Mouse (Mus musculus) T-helper 17 cell (primary cell): Measurements from ENCODE around the gene Dstn.

ENCODE experiments used
- in situ Hi-C, 2 experiments: fragments of 300-600 bp; cut with MboI, MseI; formaldehyde crosslinking; loops; 1 replicate in 1 of 2; 2 replicates in 1 of 2; pipeline ENCODE4 v1.15.1; 2025; ENCODE audit warnings: high pct_unique_total_duplicates in 2 of 2

The Dstn gene

GRCm38 (mm10) chr2:143951546-143952315 lies 36.6 kb downstream of the Dstn start:
- in situ Hi-C loops = no loop called here

- in situ Hi-C loops = no loop called here
Observed at GRCm38 (mm10) chr2:143953944-143954343, 38.8 kb downstream of the Dstn start.

GRCm38 (mm10) chr2:143955004-143955403 lies 39.9 kb downstream of the Dstn start:
- in situ Hi-C loops = no loop called here

DNA sequence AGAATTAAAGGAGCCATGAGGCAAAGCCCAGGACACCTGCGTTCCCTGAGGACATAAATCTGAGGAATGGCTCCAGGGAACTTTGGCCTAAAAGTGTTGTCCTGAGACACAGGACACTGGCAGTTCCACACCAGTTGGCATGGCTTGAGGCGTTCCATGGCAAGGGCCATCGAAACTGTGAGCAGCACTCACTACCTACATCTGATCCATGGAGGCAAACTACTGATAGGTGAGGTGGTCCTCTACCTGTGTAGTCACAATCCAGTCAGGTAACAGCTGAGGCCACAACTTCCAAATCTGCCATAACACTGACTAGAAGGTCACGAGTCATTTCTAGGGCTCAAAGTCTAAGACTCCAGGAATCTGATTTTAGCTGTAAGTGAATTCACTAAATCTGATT lies 40.6 kb downstream of the Dstn start:
- in situ Hi-C loops = no loop called here

DNA sequence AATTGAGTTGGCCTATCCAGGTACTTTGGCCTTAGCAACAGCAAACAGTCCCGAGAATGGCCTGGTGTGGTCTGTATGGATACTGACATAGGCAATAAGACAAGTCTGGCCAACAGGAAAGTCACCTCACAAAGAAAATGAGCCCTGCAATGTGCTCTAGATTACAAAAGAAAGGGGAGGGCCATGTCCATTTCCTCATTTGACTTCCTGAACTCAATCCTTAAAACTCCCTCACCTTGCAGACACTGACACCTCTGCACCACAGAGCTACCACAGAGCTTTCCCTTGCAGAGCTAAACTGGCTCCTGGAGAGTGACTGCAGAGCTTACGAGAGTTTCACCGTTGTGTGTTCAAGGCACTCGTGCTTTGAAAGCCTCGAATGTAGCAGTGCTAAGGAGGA lies 47.1 kb downstream of the Dstn start:
- in situ Hi-C loops = no loop called here

DNA sequence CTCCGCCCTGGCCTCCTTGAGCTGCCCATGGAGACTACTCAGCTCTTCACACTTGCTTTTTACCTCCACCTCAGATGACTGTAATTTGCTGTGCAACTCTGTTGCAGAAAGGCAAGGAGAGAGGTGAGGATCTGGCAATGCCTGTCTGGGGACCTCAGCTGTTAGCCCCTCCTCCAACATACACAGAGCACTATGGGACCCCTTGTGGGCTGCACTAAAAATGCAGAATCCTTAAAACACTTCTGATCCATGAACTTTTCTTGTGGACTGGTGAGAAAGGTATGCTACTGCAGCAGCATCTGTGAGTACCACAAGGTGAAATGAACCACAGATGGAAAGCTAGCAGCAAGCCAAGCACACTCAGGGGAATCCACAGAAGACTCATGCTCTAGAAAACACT lies 48.2 kb downstream of the Dstn start:
- in situ Hi-C loops = no loop called here

DNA sequence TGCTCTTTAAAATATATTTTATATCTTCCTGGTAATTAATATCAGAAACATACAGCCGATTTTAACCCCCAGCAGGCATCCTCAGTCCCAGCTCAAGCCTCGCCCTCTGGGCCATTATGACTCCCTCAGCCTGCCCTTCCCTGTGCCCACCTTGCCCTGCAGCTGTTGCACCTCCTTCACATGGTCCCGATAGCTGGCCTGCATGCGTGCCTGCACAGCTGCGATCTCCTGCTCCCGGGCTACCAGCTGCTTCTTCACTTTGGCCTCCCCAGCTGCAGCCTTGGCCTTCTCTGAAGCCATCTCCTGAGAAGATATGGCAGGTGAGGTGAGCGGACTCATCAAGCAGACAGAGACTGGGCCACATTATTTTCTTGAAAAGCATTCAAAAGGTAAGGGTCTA lies 54.1 kb downstream of the Dstn start:
- in situ Hi-C loops = no loop called here

DNA sequence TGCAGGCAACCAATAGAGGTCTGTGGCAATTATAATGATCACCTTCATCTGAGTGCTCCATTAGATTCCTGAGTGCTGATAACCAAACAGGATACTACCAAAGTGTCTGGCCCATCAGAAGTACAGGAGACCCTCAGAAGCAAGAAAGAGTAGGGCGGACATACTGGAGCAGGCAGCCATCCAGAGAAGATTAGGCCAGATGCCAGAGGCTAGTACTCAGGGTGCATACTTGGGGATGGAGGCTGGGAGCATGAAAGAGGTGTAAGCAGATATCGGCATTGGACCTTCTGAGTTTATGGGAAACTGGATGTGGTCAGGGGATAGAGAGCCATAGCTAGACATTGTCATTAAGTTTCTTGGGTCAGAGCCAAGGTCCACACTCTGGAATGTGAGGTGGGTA lies 55.7 kb downstream of the Dstn start:
- in situ Hi-C loops = no loop called here

- in situ Hi-C loops = no loop called here
Observed at GRCm38 (mm10) chr2:143971887-143972286, 56.8 kb downstream of the Dstn start.

DNA sequence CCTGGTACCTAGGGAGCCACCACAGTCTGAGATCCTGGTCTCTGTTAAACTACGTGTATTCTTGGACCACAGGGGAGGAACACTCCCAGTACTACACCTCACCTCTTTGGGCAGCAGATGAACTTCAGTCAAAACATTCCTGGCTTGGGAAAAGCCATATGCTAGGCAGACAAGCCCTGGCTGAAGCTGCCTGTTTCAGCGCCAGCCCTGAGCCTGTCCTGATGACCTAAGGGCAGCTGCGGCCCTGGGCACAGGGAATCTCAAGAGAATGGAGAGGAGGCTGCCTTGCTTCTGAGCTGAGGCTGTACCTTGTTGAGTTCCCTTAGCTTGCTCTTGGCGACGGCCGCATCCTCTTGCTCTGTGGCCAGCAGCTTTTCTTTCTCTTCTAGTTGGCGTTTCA lies 58.0 kb downstream of the Dstn start:
- in situ Hi-C loops = no loop called here

DNA sequence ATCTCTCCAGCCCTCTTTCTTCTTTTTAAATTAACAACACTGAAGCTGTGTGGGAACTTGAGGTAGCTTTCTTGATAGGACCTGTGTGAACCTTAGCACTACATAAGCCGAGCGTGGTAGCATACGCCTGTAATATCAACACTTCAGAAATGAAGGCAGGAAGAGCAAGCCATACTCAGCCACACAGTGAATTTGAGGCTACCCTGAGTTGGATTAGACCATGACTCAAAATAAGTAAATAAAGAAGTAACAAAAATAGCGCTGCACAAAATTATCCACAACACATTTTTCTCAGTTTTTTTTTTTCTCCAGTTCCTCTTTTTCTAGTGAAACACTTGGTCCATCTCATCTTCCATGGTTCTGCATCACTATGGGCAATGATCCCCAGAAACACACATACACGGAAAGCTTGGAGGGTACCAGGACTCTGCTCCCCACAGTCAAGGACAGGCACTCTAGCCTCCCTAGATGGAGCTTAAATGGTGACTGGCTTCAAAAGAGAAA lies 60.1 kb downstream of the Dstn start:
- in situ Hi-C loops = no loop called here

DNA sequence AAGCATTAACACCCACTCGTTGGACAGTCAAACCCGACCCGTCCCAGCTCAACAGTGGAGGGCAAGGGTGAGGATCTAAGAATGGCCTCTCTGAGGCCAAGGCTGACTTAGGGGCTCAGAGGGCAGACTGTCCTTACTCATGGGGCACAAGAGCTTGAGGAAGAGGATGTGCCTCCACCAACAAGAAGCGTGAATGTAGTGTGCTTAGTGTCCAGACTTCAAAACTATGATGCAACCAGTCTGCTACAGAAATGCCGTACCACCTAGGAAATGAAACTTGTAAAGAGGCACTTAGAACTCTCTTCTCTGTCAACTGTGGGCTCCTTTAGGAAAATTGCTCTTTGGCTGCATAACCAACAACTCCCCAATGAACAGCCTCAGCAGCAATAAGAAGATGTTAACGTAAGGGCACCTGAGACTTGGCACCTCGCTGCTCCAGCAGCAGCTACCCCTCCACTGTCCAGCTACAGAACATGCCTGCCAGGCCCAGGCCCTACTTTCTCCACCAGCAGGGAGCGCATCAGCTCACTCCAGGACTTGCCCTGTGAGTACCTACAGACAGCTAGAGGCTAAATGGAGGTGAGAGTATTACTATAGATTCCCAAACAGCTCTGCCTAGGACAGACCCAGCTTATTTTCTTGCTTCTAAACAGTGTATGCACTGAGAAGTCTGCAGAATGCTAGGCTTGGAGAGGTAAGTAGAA lies 63.5 kb downstream of the Dstn start:
- in situ Hi-C loops = no loop called here

GRCm38 (mm10) chr2:143980781-143981398 lies 65.8 kb downstream of the Dstn start:
- in situ Hi-C loops = no loop called here

- in situ Hi-C loops = no loop called here
Observed at GRCm38 (mm10) chr2:143982152-143982551, 67.0 kb downstream of the Dstn start.

- in situ Hi-C loops = no loop called here
Observed at GRCm38 (mm10) chr2:143982901-143983300, 67.8 kb downstream of the Dstn start.

DNA sequence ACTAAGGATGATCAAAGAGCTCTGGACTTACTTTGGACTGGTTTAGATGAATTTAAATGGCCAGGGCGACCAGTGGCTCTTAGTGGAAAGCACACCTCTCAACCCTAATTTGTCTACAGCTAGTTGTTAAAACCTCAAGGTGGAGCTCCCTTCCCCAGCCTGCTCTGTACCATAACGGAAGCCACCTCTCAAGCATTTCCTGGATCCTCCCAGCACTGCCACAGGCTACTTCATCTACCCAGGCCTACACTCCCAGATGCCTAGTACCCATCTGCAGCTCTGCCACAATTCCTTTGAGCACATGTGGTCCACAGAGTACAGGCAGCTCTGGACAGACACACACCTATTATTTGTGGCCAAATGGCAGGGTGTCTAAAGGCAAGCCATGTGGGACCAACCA lies 68.4 kb downstream of the Dstn start:
- in situ Hi-C loops = no loop called here

- in situ Hi-C loops = no loop called here
Observed at GRCm38 (mm10) chr2:143987485-143987884, 72.4 kb downstream of the Dstn start.

GRCm38 (mm10) chr2:143988016-143988415 lies 72.9 kb downstream of the Dstn start:
- in situ Hi-C loops = no loop called here

DNA sequence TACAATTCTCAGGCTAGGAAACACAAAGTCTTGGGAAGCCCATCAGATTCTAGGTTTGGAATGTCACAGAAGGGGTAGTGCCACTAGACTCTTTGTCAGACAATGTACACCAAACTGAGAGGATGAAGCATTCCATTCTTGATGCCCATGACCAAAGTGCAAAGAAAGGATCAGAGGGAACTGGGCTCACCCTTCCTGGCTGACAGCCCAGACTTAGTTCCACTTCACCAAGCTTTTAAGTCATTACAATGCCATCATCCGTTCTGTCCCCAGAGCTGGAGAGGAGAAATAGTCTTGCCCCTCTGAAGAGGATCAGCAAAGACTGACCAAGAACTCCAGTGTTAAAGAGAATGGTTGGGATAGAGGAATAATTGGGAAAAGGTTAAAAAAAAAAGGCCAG lies 75.9 kb downstream of the Dstn start:
- in situ Hi-C loops = no loop called here

GRCm38 (mm10) chr2:143991964-143992672 lies 77.0 kb downstream of the Dstn start:
- in situ Hi-C loops = no loop called here
